Mouse (Mus musculus) liver, embryonic 14.5 days (tissue): ENCODE data around the gene Btbd9.

ENCODE experiments used
- CTCF ChIP-seq: IDR thresholded peaks from 2 replicates; pipeline ENCODE4 v1.5.1; 2016; ENCODE audit warnings: antibody characterized with exemption, low read depth, control low read depth
- EP300 ChIP-seq: IDR thresholded peaks from 2 replicates; pipeline ENCODE4 v1.6.1; 2016; ENCODE audit warnings: antibody characterized with exemption, low read depth

DNA sequence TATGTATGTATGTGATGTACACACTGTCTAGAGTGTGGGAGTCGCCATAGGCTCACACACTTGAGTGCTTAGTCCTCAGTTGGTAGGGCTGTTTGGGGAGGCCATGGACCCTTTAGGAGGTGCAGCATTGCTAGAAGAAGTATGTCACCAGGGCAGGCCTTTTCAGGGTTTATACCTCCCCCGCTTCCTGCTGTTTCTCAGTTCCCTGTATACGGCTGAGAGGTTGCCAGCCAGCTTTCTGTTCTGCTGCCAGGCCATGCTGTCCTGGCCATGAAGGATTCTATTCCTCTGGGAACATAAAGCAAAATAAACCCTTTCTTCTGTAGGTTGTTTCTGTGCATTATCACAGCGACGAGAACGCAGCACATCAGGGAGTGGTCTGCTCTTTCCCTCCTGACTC is 316.4 kb downstream of the Btbd9 start:
- no peak for TF ChIP-seq CTCF
- no peak for TF ChIP-seq EP300
